Mouse (Mus musculus) embryonic facial prominence, embryonic 14.5 days (tissue): ENCODE results near the gene Gm43951. TPM values are rescaled to one million over a fixed set of nuclear protein-coding genes. Genes with fewer than 3 reads are reported as not detected.

Experiments
- ATAC-seq: fragments of 200-750 bp; cut with Nextera tagmentation; 2 replicates; pipeline ENCODE4 v1.8.0; 2017; ENCODE audit warnings: low read depth, moderate number of reproducible peaks, moderate TSS enrichment
- DNase-seq: peaks from one replicate; pipeline ENCODE4 v3.0.0-alpha.2; 2015; ENCODE audit warnings: low spot score
- H3K27ac ChIP-seq: fragments of 300-500 bp; sonication (generic); replicated peaks from 2 replicates; pipeline ENCODE4 v1.5.1; 2014; ENCODE audit warnings: low read depth, mild to moderate bottlenecking, low read length, moderate library complexity
- H3K27me3 ChIP-seq: fragments of 300-500 bp; sonication (generic); replicated peaks from 2 replicates; pipeline ENCODE4 v1.6.1; 2014; ENCODE audit warnings: low read length; ENCODE audit not compliant: control insufficient read depth, insufficient read depth
- H3K36me3 ChIP-seq: fragments of 300-500 bp; sonication (generic); 2 replicates; pipeline ENCODE4 v1.6.1; 2014; ENCODE audit warnings: low read length, mixed read lengths; ENCODE audit not compliant: control insufficient read depth, insufficient read depth
- H3K4me1 ChIP-seq: fragments of 300-500 bp; sonication (generic); 2 replicates; pipeline ENCODE4 v1.6.1; 2014; ENCODE audit warnings: antibody characterized with exemption, low read length; ENCODE audit not compliant: control insufficient read depth, insufficient read depth
- H3K4me2 ChIP-seq: fragments of 300-500 bp; sonication (generic); 2 replicates; pipeline ENCODE4 v1.6.1; 2014; ENCODE audit warnings: low read depth, mild to moderate bottlenecking, low read length, moderate library complexity, mixed read lengths
- H3K4me3 ChIP-seq: fragments of 300-500 bp; sonication (generic); 2 replicates; pipeline ENCODE4 v1.5.1; 2014; ENCODE audit warnings: low read depth, mild to moderate bottlenecking, low read length
- H3K9ac ChIP-seq: fragments of 300-500 bp; sonication (generic); 2 replicates; pipeline ENCODE4 v1.6.1; 2014; ENCODE audit warnings: low read depth, mild to moderate bottlenecking, low read length, moderate library complexity, mixed read lengths
- H3K9me3 ChIP-seq: fragments of 300-500 bp; sonication (generic); 2 replicates; pipeline ENCODE4 v1.6.1; 2016; ENCODE audit warnings: low read length; ENCODE audit not compliant: control insufficient read depth
- WGBS: fragments of 180-500 bp; shearing (Covaris S2); extraction: QIAGEN DNeasy Blood & Tissue Kit; methylation state at CpG from one replicate; pipeline ENCODE4 v1.1.7; 2014; 5-methylcytosine and 5-hydroxymethylcytosine counted together
- polyA plus RNA-seq: library from polyadenylated mRNA; unstranded; fragments of >200 nt; fragmentation: Nextera tagmentation; extraction: Ambion mirVana; gene quantifications from 2 replicates; pipeline ENCODE4 v1.2.1, GENCODE M21; 2014

The Gm43951 gene
- polyA plus RNA-seq, 1 experiment from 2014 or later = 0.15 TPM

GRCm38 (mm10) chr11:72163198-72163597 lies 43.4 kb downstream of the Gm43951 start:
- no peak overlapping the region for H3K4me3 ChIP-seq
- WGBS = 70% methylated on average over 2 of the region's 2 CpGs
- no peaks in the 10 kb centered on the region for H3K9me3 ChIP-seq
- H3K4me1 ChIP-seq = no peaks in the 10 kb centered on the region
- no peak overlapping the region for H3K4me2 ChIP-seq
- H3K36me3 ChIP-seq = peaks cover 55% of the 10 kb centered on the region
- no peak overlapping the region for H3K9ac ChIP-seq
- no peak for ATAC-seq
- peak; percentile 19 for DNase-seq
- no peak overlapping the region for H3K27ac ChIP-seq
- H3K27me3 ChIP-seq = no peaks in the 10 kb centered on the region

GRCm38 (mm10) chr11:72156624-72157023 lies 50.0 kb downstream of the Gm43951 start:
- Histone ChIP-seq H3K9me3 (no peaks in the 10 kb centered on the region), H3K9ac (no peak overlapping the region; the same call in 1 of the 2 replicates), H3K4me3 (no peak overlapping the region), H3K36me3 (peaks cover 61% of the 10 kb centered on the region), H3K27me3 (no peaks in the 10 kb centered on the region), H3K27ac (peak overlapping the region; percentile 77), H3K4me1 (peaks cover 7% of the 10 kb centered on the region; the same call in 1 of the 2 replicates), H3K4me2 (no peak overlapping the region)
- ATAC-seq (no peak), DNase-seq (peak; percentile 56)
- 57% methylated on average over 2 of the region's 2 CpGs for WGBS

GRCm38 (mm10) chr11:72155981-72156428 lies 50.6 kb downstream of the Gm43951 start:
- H3K4me3 ChIP-seq = no peak overlapping the region
- peaks cover 60% of the 10 kb centered on the region for H3K36me3 ChIP-seq
- H3K9me3 ChIP-seq = no peaks in the 10 kb centered on the region
- DNase-seq = peak; percentile 63
- H3K4me1 ChIP-seq = peaks cover 7% of the 10 kb centered on the region; the same call in 1 of the 2 replicates
- WGBS = 70% methylated on average over 4 of the region's 4 CpGs
- peak overlapping the region; percentile 77 for H3K27ac ChIP-seq
- no peak overlapping the region; the same call in 1 of the 2 replicates for H3K9ac ChIP-seq
- peak; percentile 53; the same call in 1 of the 2 replicates for ATAC-seq
- H3K27me3 ChIP-seq = no peaks in the 10 kb centered on the region
- no peak overlapping the region for H3K4me2 ChIP-seq

GRCm38 (mm10) chr11:72155186-72155980 lies 51.3 kb downstream of the Gm43951 start:
- Histone ChIP-seq H3K4me3 (no peak overlapping the region), H3K4me2 (no peak overlapping the region), H3K9ac (peak overlapping the region; percentile 35; the same call in 1 of the 2 replicates), H3K27ac (peak overlapping the region; percentile 77), H3K27me3 (no peaks in the 10 kb centered on the region), H3K36me3 (peaks cover 60% of the 10 kb centered on the region), H3K9me3 (no peaks in the 10 kb centered on the region), H3K4me1 (peaks cover 7% of the 10 kb centered on the region; the same call in 1 of the 2 replicates)
- ATAC-seq (peak; percentile 31; the same call in 1 of the 2 replicates), DNase-seq (peak; percentile 61)
- 64% methylated on average over 11 of the region's 11 CpGs for WGBS

Other genes starting within 250 kb of the Gm43951 start
- 0.11 and 0.42 TPM in 2 replicates for gene Aipl1, start 169.3 kb downstream of the Gm43951 start, polyA plus RNA-seq
- gene Pimreg, start 164.8 kb downstream of the Gm43951 start, polyA plus RNA-seq = 77.9 and 92.6 TPM in 2 replicates
- 0.89 and 0.96 TPM in 2 replicates for gene Pitpnm3, start 71.1 kb downstream of the Gm43951 start, polyA plus RNA-seq
- gene 4933427D14Rik, start 619 bp upstream of the Gm43951 start, polyA plus RNA-seq = 9.0 and 11.8 TPM in 2 replicates
- 197 and 203 TPM in 2 replicates for gene Txndc17, start 707 bp upstream of the Gm43951 start, polyA plus RNA-seq
- gene Med31, start 8.8 kb upstream of the Gm43951 start, polyA plus RNA-seq = 40.6 and 42.0 TPM in 2 replicates
- 8.3 and 14.0 TPM in 2 replicates for gene Slc13a5, start 60.4 kb upstream of the Gm43951 start, polyA plus RNA-seq
- 3.2 TPM in 2 replicates for gene Xaf1, start 94.8 kb upstream of the Gm43951 start, polyA plus RNA-seq
- not detected in 2 replicates for gene Fbxo39, start 107.6 kb upstream of the Gm43951 start, polyA plus RNA-seq
- 6.2 and 12.5 TPM in 2 replicates for gene Tekt1, start 155.6 kb upstream of the Gm43951 start, polyA plus RNA-seq
- gene Smtnl2, start 204.9 kb upstream of the Gm43951 start, polyA plus RNA-seq = 24.8 and 26.7 TPM in 2 replicates
- gene Ggt6, start 228.7 kb upstream of the Gm43951 start, polyA plus RNA-seq = 1.8 and 2.5 TPM in 2 replicates
- gene Mybbp1a, start 234.5 kb upstream of the Gm43951 start, polyA plus RNA-seq = 114 and 123 TPM in 2 replicates